Mouse (Mus musculus) heart, embryonic 10.5 days (tissue): ENCODE measurements at regions not wholly inside any gene's neighbourhood (a gene's known extent, or its start where the extent isn't known, plus 50 kb on each side); places are given as distances from the start of the nearest gene placed in this dataset.
"Not testable (repeated sequence)": the region's sequence is repeated elsewhere in the genome, so short reads cannot be mapped to it uniquely, and the experiment has no call there.

Experiments
- DNase-seq: peaks from one replicate; pipeline ENCODE4 v3.0.0-alpha.2; 2017; ENCODE audit warnings: low spot score
- H3K27ac ChIP-seq: fragments of 300-500 bp; sonication (generic); 2 replicates; pipeline ENCODE4 v1.5.1; 2016; ENCODE audit warnings: mild to moderate bottlenecking
- H3K27me3 ChIP-seq: fragments of 300-500 bp; sonication (generic); 2 replicates; pipeline ENCODE4 v1.6.1; 2016; ENCODE audit warnings: mild to moderate bottlenecking; ENCODE audit not compliant: poor library complexity, insufficient read depth, severe bottlenecking
- H3K36me3 ChIP-seq: fragments of 300-500 bp; sonication (generic); 2 replicates; pipeline ENCODE4 v1.6.1; 2016; ENCODE audit warnings: mild to moderate bottlenecking, moderate library complexity
- H3K4me1 ChIP-seq: fragments of 300-500 bp; sonication (generic); 2 replicates; pipeline ENCODE4 v1.6.1; 2016; ENCODE audit warnings: mild to moderate bottlenecking
- H3K4me3 ChIP-seq: fragments of 300-500 bp; sonication (generic); 2 replicates; pipeline ENCODE4 v1.5.1; 2016; ENCODE audit warnings: mild to moderate bottlenecking, moderate library complexity
- H3K9me3 ChIP-seq: fragments of 300-500 bp; sonication (generic); 2 replicates; pipeline ENCODE4 v1.6.1; 2016; ENCODE audit warnings: mild to moderate bottlenecking, moderate library complexity
- WGBS: fragments of 180-500 bp; shearing (Covaris S2); methylation state at CpG from one replicate; pipeline ENCODE4 v1.1.7; 2016; 5-methylcytosine and 5-hydroxymethylcytosine counted together

- no peak overlapping the region for H3K4me3 ChIP-seq
- H3K36me3 ChIP-seq, result no peaks in the 10 kb centered on the region
- DNase-seq, result peak; percentile 88
- peaks cover 22% of the 10 kb centered on the region for H3K4me1 ChIP-seq
- no peaks in the 10 kb centered on the region for H3K9me3 ChIP-seq
- 38% methylated on average over 4 of the region's 4 CpGs for WGBS
- H3K27ac ChIP-seq, result peak overlapping the region; percentile 82
- H3K27me3 ChIP-seq, result no peaks in the 10 kb centered on the region
Measured at GRCm38 (mm10) chr6:31011407-31012020, 52.6 kb upstream of the Klf14 start.

GRCm38 (mm10) chr6:31016566-31016965 is 57.7 kb upstream of the Klf14 start:
- Histone ChIP-seq H3K27me3 (no peaks in the 10 kb centered on the region), H3K36me3 (no peaks in the 10 kb centered on the region), H3K4me1 (peaks cover 16% of the 10 kb centered on the region), H3K27ac (no peak overlapping the region), H3K9me3 (no peaks in the 10 kb centered on the region), H3K4me3 (no peak overlapping the region)
- DNase-seq, result no peak
- 50% methylated on average over 7 of the region's 7 CpGs for WGBS

- no peaks in the 10 kb centered on the region for H3K27me3 ChIP-seq
- WGBS, result 88% methylated on average over 5 of the region's 5 CpGs
- no peaks in the 10 kb centered on the region for H3K36me3 ChIP-seq
Measured at GRCm38 (mm10) chr6:31021776-31022175, 62.9 kb upstream of the Klf14 start.

DNA sequence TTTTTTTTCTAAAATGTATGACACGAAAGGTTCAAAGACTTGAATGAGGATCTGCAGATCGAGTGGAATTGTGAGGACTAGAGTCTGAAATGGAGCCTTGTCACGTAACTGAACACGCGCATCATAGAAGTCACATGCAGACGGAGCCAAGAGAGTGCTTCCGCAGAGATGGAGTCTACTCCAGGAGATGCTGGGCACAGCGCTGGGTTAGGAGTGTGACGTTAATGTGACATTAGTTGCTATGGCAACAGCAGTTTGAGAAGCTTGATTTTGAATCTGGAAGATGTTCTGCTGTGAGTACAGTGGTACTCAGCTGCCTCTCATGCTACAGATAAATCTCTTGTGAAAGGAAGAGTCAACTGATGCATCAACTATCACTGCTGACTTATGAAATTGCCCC is 70.9 kb upstream of the Klf14 start:
- no peak overlapping the region for H3K4me3 ChIP-seq
- H3K27ac ChIP-seq, result no peak overlapping the region
- H3K27me3 ChIP-seq, result no peaks in the 10 kb centered on the region
- no peak for DNase-seq
- no peaks in the 10 kb centered on the region for H3K36me3 ChIP-seq
- H3K9me3 ChIP-seq, result no peaks in the 10 kb centered on the region
- 0 out of 2 replicates have a peak, but pooled peaks cover 3% of the 10 kb centered on the region for H3K4me1 ChIP-seq
- 86% methylated on average over 9 of the region's 9 CpGs for WGBS

More at GRCm38 (mm10) chr6:31021776-31022175, 62.9 kb upstream of the Klf14 start:
- Histone ChIP-seq H3K27ac (no peak overlapping the region), H3K9me3 (no peaks in the 10 kb centered on the region), H3K4me1 (peaks cover 9% of the 10 kb centered on the region), H3K4me3 (no peak overlapping the region)
- DNase-seq, result no peak

GRCm38 (mm10) chr6:31031022-31031421 is 72.1 kb upstream of the Klf14 start:
- Histone ChIP-seq H3K9me3 (no peaks in the 10 kb centered on the region), H3K27ac (no peak overlapping the region), H3K4me1 (0 out of 2 replicates have a peak, but pooled peaks cover 3% of the 10 kb centered on the region), H3K4me3 (no peak overlapping the region), H3K27me3 (no peaks in the 10 kb centered on the region), H3K36me3 (no peaks in the 10 kb centered on the region)
- peak; percentile 65 for DNase-seq
- 79% methylated on average over 7 of the region's 7 CpGs for WGBS

DNA sequence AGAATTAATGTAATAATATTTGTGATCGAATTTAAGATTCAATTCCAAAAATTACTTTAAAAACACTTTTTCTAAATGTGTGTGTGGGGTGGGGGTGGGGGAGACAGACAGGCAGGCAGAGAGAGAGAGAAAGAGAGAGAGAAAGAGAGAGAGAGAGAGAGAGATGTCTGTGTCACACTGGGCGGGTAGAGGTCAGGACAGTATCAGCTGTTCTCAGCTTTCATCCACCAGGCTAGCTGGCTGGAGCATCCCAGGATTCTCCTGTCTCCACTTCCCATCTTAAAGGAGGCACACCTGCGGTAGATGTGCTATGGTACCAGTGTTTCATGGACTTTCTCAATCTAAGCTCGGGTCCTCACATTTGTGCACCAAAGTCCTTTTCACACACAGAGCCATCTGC is 73.3 kb upstream of the Klf14 start:
- Histone ChIP-seq H3K4me3 (no peak overlapping the region), H3K27me3 (no peaks in the 10 kb centered on the region), H3K4me1 (0 out of 2 replicates have a peak, but pooled peaks cover 3% of the 10 kb centered on the region), H3K27ac (no peak overlapping the region), H3K9me3 (no peaks in the 10 kb centered on the region), H3K36me3 (no peaks in the 10 kb centered on the region)
- peak; percentile 50 for DNase-seq
- 80% methylated on average over 4 of the region's 4 CpGs for WGBS

DNA sequence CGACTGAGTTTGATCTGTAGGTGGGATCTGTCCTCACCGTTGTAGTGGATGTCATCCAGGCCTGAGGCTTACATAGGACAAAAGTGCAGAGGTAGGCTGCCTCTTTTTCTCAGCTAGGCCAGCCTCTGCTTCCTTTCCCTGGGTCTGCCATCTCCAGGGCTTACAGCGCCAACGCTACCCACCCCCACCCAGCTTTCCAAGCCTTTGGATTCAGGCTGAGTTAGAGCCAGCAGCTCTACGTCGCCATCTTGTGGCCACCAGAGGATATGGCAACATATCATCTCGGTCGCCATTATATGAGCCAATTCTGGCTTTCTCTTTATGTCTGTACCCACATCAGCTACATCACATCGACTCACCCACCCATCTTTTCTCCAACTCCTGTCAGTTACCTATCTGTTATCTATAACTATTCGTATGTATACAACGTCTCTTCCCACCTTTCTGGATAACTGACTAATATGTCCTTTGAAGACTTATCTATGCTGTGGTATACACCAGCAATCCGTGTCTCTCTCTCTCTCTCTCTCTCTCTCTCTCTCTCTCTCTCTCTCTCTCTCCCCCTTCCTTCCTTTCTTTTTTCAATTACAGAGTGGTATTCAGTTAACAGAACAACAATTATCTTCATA is 74.2 kb upstream of the Klf14 start:
- no peak overlapping the region for H3K4me3 ChIP-seq
- DNase-seq, result peak; percentile 85
- peak overlapping the region; percentile 67; the same call in 1 of the 2 replicates for H3K27ac ChIP-seq
- H3K4me1 ChIP-seq, result 0 out of 2 replicates have a peak, but pooled peaks cover 8% of the 10 kb centered on the region
- H3K36me3 ChIP-seq, result no peaks in the 10 kb centered on the region
- H3K9me3 ChIP-seq, result no peaks in the 10 kb centered on the region
- H3K27me3 ChIP-seq, result no peaks in the 10 kb centered on the region
- WGBS, result 10% methylated on average over 12 of the region's 12 CpGs

DNA sequence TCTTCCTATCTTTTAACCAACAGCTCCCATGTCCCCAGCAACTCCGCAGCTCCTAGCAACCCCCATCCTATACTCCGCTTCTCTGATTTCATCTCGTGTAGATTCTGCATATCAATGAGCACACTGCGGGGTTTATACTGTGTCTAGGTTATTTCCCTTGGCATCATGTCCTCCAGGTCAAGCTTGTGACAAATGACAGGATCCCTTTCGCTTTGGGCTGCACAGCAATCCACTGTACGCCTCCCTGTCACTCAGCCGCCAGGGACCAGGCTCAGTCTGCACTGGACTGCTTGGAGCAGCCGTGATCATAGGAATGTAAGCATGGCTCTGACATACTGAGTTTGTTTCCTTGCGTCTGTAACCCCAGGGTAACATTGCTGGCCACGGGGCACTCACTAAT is 75.9 kb upstream of the Klf14 start:
- no peak overlapping the region for H3K27ac ChIP-seq
- H3K36me3 ChIP-seq, result no peaks in the 10 kb centered on the region
- no peak overlapping the region for H3K4me3 ChIP-seq
- no peaks in the 10 kb centered on the region for H3K27me3 ChIP-seq
- 68% methylated on average over 10 of the region's 10 CpGs for WGBS
- 0 out of 2 replicates have a peak, but pooled peaks cover 8% of the 10 kb centered on the region for H3K4me1 ChIP-seq
- no peaks in the 10 kb centered on the region for H3K9me3 ChIP-seq
- DNase-seq, result peak; percentile 69

- Histone ChIP-seq H3K27me3 (no peaks in the 10 kb centered on the region), H3K9me3 (no peaks in the 10 kb centered on the region), H3K36me3 (no peaks in the 10 kb centered on the region), H3K4me3 (no peak overlapping the region), H3K4me1 (0 out of 2 replicates have a peak, but pooled peaks cover 6% of the 10 kb centered on the region), H3K27ac (peak overlapping the region; percentile 36; the same call in 1 of the 2 replicates)
- 71% methylated on average over 20 of the region's 20 CpGs for WGBS
- peak; percentile 71 for DNase-seq
Measured at GRCm38 (mm10) chr6:31037801-31038395, 79.0 kb upstream of the Klf14 start.

GRCm38 (mm10) chr6:31038445-31038844 is 79.6 kb upstream of the Klf14 start:
- 8% methylated on average over 2 of the region's 2 CpGs for WGBS
- DNase-seq, H3K4me3 ChIP-seq, H3K27me3 ChIP-seq, H3K9me3 ChIP-seq, H3K4me1 ChIP-seq, H3K36me3 ChIP-seq, H3K27ac ChIP-seq: not testable (repeated sequence)

DNA sequence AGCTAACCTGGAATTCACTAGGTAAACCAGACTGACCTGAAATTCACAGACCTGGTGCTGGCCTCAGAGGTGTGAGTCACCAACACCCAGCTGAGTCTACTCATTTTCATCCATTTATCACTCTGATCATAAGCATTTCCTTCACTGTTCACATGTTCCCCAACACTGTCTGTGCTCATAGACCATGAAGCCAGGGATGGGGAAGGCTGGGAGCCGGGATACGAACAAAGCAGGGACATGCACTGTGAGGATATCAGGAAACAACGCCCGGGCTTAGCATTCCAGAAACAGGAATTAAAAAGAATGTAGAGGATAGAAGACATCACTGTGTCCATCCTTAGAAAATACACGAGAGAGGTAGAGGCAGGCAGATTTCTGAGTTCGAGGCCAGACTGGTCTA is 80.6 kb upstream of the Klf14 start:
- Histone ChIP-seq H3K4me3 (no peak overlapping the region), H3K4me1 (0 out of 2 replicates have a peak, but pooled peaks cover 5% of the 10 kb centered on the region), H3K27me3 (no peaks in the 10 kb centered on the region), H3K27ac (no peak overlapping the region), H3K9me3 (no peaks in the 10 kb centered on the region), H3K36me3 (no peaks in the 10 kb centered on the region)
- 78% methylated on average over 6 of the region's 6 CpGs for WGBS
- DNase-seq, result peak; percentile 51

- 0 out of 2 replicates have a peak, but pooled peaks cover 5% of the 10 kb centered on the region for H3K4me1 ChIP-seq
- H3K9me3 ChIP-seq, result no peaks in the 10 kb centered on the region
- no peak overlapping the region for H3K4me3 ChIP-seq
- H3K36me3 ChIP-seq, result no peaks in the 10 kb centered on the region
- no peaks in the 10 kb centered on the region for H3K27me3 ChIP-seq
- DNase-seq, result peak; percentile 63
- WGBS, result 83% methylated on average over 6 of the region's 6 CpGs
- H3K27ac ChIP-seq, result no peak overlapping the region
Measured at GRCm38 (mm10) chr6:31040783-31041182, 81.9 kb upstream of the Klf14 start.

DNA sequence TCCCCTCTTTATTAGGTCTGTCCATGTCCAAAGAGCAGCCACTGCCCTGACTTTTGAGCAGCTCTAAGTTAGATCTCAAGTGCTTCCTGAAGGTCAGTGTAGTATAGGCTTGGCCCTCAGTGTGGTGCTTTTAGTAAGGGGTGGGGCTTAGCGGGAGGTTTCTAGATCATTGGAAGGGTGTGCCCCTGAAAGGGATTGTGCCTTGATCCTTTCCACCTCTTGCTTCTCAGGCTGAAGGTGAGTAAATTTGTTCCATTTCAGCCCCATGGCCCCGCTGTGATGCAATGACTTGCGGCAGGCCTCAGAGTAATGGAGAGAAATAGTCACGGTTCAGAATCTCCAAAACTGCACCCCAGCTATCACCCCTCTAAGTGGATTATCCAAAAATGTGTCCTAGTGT is 84.5 kb upstream of the Klf14 start:
- no peaks in the 10 kb centered on the region for H3K9me3 ChIP-seq
- H3K27me3 ChIP-seq, result no peaks in the 10 kb centered on the region
- no peaks in the 10 kb centered on the region for H3K4me1 ChIP-seq
- DNase-seq, result peak; percentile 61
- H3K4me3 ChIP-seq, result no peak overlapping the region
- no peak overlapping the region for H3K27ac ChIP-seq
- WGBS, result 79% methylated on average over 4 of the region's 4 CpGs
- H3K36me3 ChIP-seq, result no peaks in the 10 kb centered on the region
